12 mouse cellular contexts compared by ENCODE assay signal in genomic region chr11:111687769-111688168, GRCm38 (mm10).
DNase-seq lines count a peak whose midpoint lies in the region; ATAC-seq lines count a peak whose summit lies in the region.
"Had no signal": no experiment of that assay in that cellular context is flagged by ENCODE, and none has a peak within 500 bp of the region (broad histone marks: within the 10 kb centered on the region; RNA-seq: fewer than 3 reads in every experiment).

No protein-coding gene starts in this region.

- peak overlapping the region; percentile 65; the same call in 1 of the 2 replicates for H3K27ac ChIP-seq in liver, embryonic 11.5 days (ENCODE audit: low read depth, low read length)
- no peak overlapping the region for H3K27ac ChIP-seq in stomach, embryonic 16.5 days (ENCODE audit: low read length)
- H3K27ac ChIP-seq: gastrocnemius, adult 2 months had no signal

- 12% methylated on average over 3 of the region's 3 CpGs for WGBS in liver, embryonic 11.5 days
- WGBS in stomach, embryonic 16.5 days, result 23% methylated on average over 3 of the region's 3 CpGs

- H3K36me3 ChIP-seq in liver, embryonic 11.5 days (ENCODE audit: control insufficient read depth, insufficient read depth, low read length), result no peaks in the 10 kb centered on the region
- H3K36me3 ChIP-seq in stomach, embryonic 16.5 days (ENCODE audit: control insufficient read depth, insufficient read depth, low read length), result no peaks in the 10 kb centered on the region

- peak; percentile 96 for ATAC-seq in liver, embryonic 11.5 days (replicated peaks; ENCODE audit: low FRiP score)
- peak; percentile 60; the same call in 1 of the 2 replicates for ATAC-seq in stomach, embryonic 16.5 days (ENCODE audit: insufficient read depth, low FRiP score)
- ATAC-seq: inflammation-experienced regulatory T-cells, adult 6 months had no signal

- H3K4me3 ChIP-seq in liver, embryonic 11.5 days (ENCODE audit: low read depth, low read length), result no peak overlapping the region
- no peak overlapping the region for H3K4me3 ChIP-seq in stomach, embryonic 16.5 days (replicated peaks; ENCODE audit: low read length)
- H3K4me3 ChIP-seq: gastrocnemius, adult 2 months; megakaryocyte, embryonic 14.5 days had no signal

- peaks cover 9% of the 10 kb centered on the region for H3K4me1 ChIP-seq in liver, embryonic 11.5 days (replicated peaks; ENCODE audit: control insufficient read depth, insufficient read depth, low read length)
- peaks cover 4% of the 10 kb centered on the region; the same call in 1 of the 2 replicates for H3K4me1 ChIP-seq in stomach, embryonic 16.5 days (ENCODE audit: control insufficient read depth, insufficient read depth, low read length)

- no peak overlapping the region for H3K9ac ChIP-seq in liver, embryonic 11.5 days (ENCODE audit: low read depth, low read length)
- H3K9ac ChIP-seq in stomach, embryonic 16.5 days (ENCODE audit: low read length), result no peak overlapping the region

- DNase-seq in spleen, adult 12 weeks (ENCODE audit: low spot score), result peak; percentile 2
- no peak for DNase-seq in spleen, adult 18-20 months
- DNase-seq in c-Kit-positive CD71-positive TER-119-positive erythroid progenitor cells, embryonic 14.5 days (ENCODE audit: low spot score), result peak; percentile 71
- peak; percentile 43 for DNase-seq in liver, embryonic 11.5 days (ENCODE audit: low spot score)
- DNase-seq in adipocyte (ENCODE audit: low spot score), result no peak
- no peak for DNase-seq in left cerebral cortex, adult 11 months (ENCODE audit: low spot score)
- DNase-seq: gastrocnemius, adult 2 months; kidney, postnatal 36 days had no signal

- no peaks in the 10 kb centered on the region for H3K27me3 ChIP-seq in liver, embryonic 11.5 days (replicated peaks; ENCODE audit: control insufficient read depth, insufficient read depth, low read length)
- no peaks in the 10 kb centered on the region for H3K27me3 ChIP-seq in stomach, embryonic 16.5 days (ENCODE audit: control insufficient read depth, insufficient read depth, low read length)
- H3K27me3 ChIP-seq: CH12.LX; megakaryocyte, embryonic 14.5 days had no signal

- H3K9me3 ChIP-seq in liver, embryonic 11.5 days (ENCODE audit: control insufficient read depth, low read length), result no peaks in the 10 kb centered on the region
- H3K9me3 ChIP-seq in stomach, embryonic 16.5 days (replicated peaks; ENCODE audit: control insufficient read depth, low read length), result no peaks in the 10 kb centered on the region
- H3K9me3 ChIP-seq: megakaryocyte, embryonic 14.5 days had no signal

- no peak overlapping the region for H3K4me2 ChIP-seq in liver, embryonic 11.5 days
- no peak overlapping the region for H3K4me2 ChIP-seq in stomach, embryonic 16.5 days (ENCODE audit: low read depth, low read length)

Comparison
In these comparisons a context has a peak if more than half of its experiments do, and no peak if none do; other contexts are left out.
1. DNase-seq: peak in spleen, adult 12 weeks (single experiment), c-Kit-positive CD71-positive TER-119-positive erythroid progenitor cells, embryonic 14.5 days (single experiment) and liver, embryonic 11.5 days (single experiment); none in spleen, adult 18-20 months (0 of 2), adipocyte (single experiment) and left cerebral cortex, adult 11 months (single experiment).